Mouse (Mus musculus): ENCODE data around the gene Got2.

GRCm38 (mm10) chr8:95884491-95884890 is 3.9 kb downstream of the Got2 start:
- no peak for TF ChIP-seq EP300 (IDR thresholded peaks at IDR 0.05)
- no peak for TF ChIP-seq CTCF (IDR thresholded peaks at IDR 0.05)

Data from lung, postnatal 0 days (tissue).